Mouse (Mus musculus) c-Kit-positive CD71-positive TER-119-negative erythroid progenitor cells, embryonic 14.5 days (primary cell): ENCODE results near the gene Tfb2m.

Experiments
- DNase-seq: peaks from one replicate; pipeline ENCODE4 v3.0.0-alpha.2; 2013; ENCODE audit warnings: low read depth

Gene Tfb2m

GRCm38 (mm10) chr1:179506530-179507315, 39.3 kb downstream of the Tfb2m start:
- DNase-seq, result peak; percentile 53

DNA sequence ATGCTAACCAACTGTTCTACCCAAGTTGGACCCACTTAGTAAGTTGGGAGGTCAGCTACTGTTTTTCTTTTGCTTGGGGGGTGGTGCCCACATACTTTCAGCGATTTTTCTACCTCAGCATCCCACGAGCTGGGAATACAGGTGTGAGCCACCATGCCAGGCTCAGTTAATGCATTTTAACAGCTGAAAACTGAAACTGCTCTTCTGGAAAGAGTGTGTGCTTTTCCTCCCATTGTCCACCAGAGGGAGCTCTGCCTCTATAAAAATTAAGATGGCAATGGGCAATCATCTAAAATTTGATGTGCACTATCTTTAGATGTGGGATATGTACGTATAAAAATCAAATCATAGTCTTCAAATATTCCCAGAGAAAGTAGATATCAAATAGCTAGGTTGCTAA, 43.5 kb downstream of the Tfb2m start:
- DNase-seq, result peak; percentile 17

- DNase-seq, result no peak
These were observed 46.8 kb downstream of the Tfb2m start for GRCm38 (mm10) chr1:179499257-179499656.

DNA sequence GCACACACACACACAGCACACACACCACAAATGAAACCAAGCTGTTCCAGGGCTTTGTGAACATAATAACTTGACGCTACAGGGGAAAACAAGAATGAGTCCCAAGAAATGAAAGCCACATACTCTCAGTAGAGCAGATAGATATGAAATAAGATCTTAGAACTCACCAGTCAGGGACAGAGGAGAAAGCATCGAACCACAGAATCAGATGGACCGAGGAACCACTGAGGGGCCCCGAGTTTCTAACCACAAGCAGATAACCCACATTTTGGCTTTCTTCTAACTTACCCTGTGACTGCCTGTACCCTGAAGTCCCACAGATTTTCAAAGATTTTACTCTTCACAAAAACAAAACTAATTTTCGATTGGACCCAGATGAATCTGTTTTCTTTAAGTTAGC, 53.2 kb downstream of the Tfb2m start:
- DNase-seq, result no peak

DNA sequence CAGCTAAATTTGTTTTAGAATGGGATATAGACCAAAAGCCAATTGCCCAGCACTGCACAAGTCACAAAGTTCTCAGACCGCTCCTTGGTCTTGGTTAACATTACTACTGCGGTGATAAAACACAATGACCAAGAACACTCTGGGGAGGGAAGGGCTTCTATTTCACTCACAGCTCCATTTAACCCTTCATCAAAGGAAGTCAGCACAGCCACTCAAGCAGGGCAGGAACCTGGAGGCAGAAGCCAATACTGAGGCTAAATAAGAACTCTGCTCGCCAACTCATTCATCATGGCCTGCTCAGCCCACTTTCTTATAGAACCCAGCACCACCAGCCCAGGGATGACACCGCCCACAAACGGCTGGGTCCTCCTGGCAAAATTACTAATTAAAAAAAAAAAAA, 57.5 kb downstream of the Tfb2m start:
- no peak for DNase-seq

DNA sequence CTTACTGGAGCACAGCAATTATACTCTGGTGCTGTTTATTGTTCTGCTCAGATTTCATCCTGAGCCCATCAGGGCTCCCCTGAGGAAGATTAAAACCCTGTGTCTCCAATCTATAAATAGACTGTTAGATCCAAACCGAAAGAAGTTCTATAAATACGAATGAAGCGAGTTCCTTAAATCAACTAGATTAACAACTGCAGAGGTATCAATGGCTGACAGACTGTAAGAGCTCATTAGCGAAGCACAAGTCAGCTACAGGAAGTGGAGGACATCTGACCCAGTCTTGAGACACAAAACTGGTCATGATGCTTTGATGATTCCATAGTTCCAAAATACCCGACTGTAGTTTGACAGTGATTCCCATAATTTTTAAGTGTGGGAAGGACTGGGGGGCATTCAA, 58.1 kb downstream of the Tfb2m start:
- DNase-seq, result no peak

GRCm38 (mm10) chr1:179487238-179487637, 58.8 kb downstream of the Tfb2m start:
- no peak for DNase-seq

DNA sequence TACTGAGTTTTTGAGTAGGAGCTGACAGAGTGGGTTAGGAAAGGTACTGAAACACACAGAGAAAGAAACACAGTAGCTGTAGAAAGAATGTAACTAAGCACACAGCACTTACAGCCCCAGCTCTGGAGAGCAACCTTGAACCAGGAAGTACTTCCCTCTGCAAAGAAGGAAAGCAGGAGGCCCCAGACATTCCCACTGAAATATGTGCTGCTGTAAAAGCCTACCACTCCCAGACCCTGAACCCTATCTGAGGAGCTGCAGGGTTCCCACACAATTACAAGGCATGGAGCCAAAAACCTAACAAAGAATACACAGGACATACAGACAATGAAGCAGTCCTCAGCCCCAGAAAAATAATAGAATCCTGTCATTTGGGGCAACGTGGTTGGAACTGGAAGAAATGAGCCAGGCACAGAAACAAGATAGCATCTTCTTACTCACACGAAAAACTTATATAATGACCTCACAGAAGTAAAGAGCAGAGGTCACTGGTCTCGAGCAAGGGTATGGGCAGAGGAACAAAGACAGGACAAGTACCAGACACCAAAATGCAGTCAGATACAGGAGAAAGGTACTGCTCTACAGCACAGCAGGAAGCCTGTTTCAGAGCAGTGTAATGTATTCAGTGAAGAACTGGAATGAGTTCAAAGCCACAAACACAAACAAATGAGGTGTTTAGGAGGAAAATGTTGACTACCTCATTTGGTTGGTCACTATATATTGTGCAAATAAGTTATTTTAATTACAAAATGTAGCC, 60.1 kb downstream of the Tfb2m start:
- no peak for DNase-seq

DNA sequence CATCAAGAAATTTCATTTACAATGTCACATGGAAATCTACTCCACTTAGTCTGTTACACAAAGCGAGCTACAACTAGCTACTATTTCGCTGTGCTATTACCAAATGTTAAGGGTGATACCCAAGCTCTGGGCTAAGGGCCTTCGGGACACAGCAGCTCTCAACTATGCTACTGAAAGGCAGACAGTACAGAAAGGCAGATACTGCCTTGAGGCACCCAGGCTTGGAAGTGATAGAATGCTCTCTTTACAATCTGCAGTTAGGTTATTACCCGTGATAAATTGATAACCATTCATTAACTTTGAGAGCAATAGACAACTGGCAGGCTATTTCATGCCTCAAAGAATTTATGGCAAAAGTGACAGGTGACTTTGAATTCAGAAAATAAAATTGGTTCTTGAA, 65.2 kb downstream of the Tfb2m start:
- DNase-seq, result no peak
